Mouse (Mus musculus) embryonic fibroblast, embryonic 13.5 days (primary cell): Measurements from ENCODE around the gene Nme9. TPM values are rescaled to one million over a fixed set of nuclear protein-coding genes. Genes with fewer than 3 reads are reported as not detected.

Experiments
- H3K27ac ChIP-seq: 2 replicates; pipeline ENCODE4 v1.5.1; 2012; ENCODE audit warnings: low read length, control low read depth, inconsistent platforms; ENCODE audit not compliant: insufficient read depth
- H3K4me1 ChIP-seq: 2 replicates; pipeline ENCODE4 v1.6.1; 2011; ENCODE audit warnings: low read length; ENCODE audit not compliant: control insufficient read depth, insufficient read depth
- H3K4me3 ChIP-seq: 2 replicates; pipeline ENCODE4 v1.5.1; 2011; ENCODE audit warnings: mild to moderate bottlenecking, control low read depth, low read length; ENCODE audit not compliant: insufficient read depth
- CTCF ChIP-seq: IDR thresholded peaks from 2 replicates; pipeline ENCODE4 v1.5.1; 2011; ENCODE audit warnings: mild to moderate bottlenecking, control low read depth, low read length, moderate library complexity, borderline replicate concordance; ENCODE audit not compliant: insufficient read depth
- POLR2A ChIP-seq: IDR thresholded peaks from 2 replicates; pipeline ENCODE4 v1.6.1; 2011; ENCODE audit warnings: low read depth, mild to moderate bottlenecking, control low read depth, low read length, moderate library complexity
- polyA plus RNA-seq: library from polyadenylated mRNA; stranded (reverse); fragments of >200 nt; gene quantifications from 2 replicates; pipeline ENCODE4 v1.2.4, GENCODE M21; 2011; ENCODE audit warnings: low read depth; ENCODE audit not compliant: missing spikeins, insufficient read length

Nme9 gene
- polyA plus RNA-seq, 1 experiment = not detected

GRCm38 (mm10) chr9:99449886-99450647 lies 1.2 kb upstream of the Nme9 start:
- Histone ChIP-seq H3K4me1 (peaks cover 9% of the 10 kb centered on the region), H3K4me3 (no peak overlapping the region), H3K27ac (no peak overlapping the region)
- TF ChIP-seq POLR2A (no peak), CTCF (peak; percentile 47; the same call in 1 of the 2 replicates)

- Histone ChIP-seq H3K4me3 (no peak overlapping the region), H3K4me1 (no peaks in the 10 kb centered on the region), H3K27ac (no peak overlapping the region)
- TF ChIP-seq CTCF (no peak), POLR2A (no peak)
Measured at GRCm38 (mm10) chr9:99454211-99454610, 2.9 kb downstream of the Nme9 start.

- H3K4me1 ChIP-seq = no peaks in the 10 kb centered on the region
- no peak overlapping the region for H3K4me3 ChIP-seq
- TF ChIP-seq CTCF (peak; percentile 20; the same call in 1 of the 2 replicates), POLR2A (no peak)
Measured at GRCm38 (mm10) chr9:99458529-99459208, 7.4 kb downstream of the Nme9 start.

GRCm38 (mm10) chr9:99459730-99460129 lies 8.5 kb downstream of the Nme9 start:
- no peak for TF ChIP-seq POLR2A
- no peak for TF ChIP-seq CTCF
- no peak overlapping the region for H3K27ac ChIP-seq
- no peaks in the 10 kb centered on the region for H3K4me1 ChIP-seq
- no peak overlapping the region for H3K4me3 ChIP-seq

More at GRCm38 (mm10) chr9:99458529-99459208, 7.4 kb downstream of the Nme9 start:
- H3K27ac ChIP-seq = no peak overlapping the region

GRCm38 (mm10) chr9:99464876-99465275 lies 13.6 kb downstream of the Nme9 start:
- H3K4me1 ChIP-seq = no peaks in the 10 kb centered on the region
- TF ChIP-seq POLR2A (no peak), CTCF (no peak)
- H3K27ac ChIP-seq = no peak overlapping the region
- no peak overlapping the region for H3K4me3 ChIP-seq

- no peak for TF ChIP-seq POLR2A
- TF ChIP-seq CTCF = no peak
- Histone ChIP-seq H3K27ac (no peak overlapping the region), H3K4me3 (no peak overlapping the region)
Measured at GRCm38 (mm10) chr9:99468572-99468971, 17.3 kb downstream of the Nme9 start.

GRCm38 (mm10) chr9:99469681-99470273 lies 18.5 kb downstream of the Nme9 start:
- Histone ChIP-seq H3K4me1 (no peaks in the 10 kb centered on the region), H3K27ac (no peak overlapping the region), H3K4me3 (no peak overlapping the region)
- no peak for TF ChIP-seq POLR2A
- no peak for TF ChIP-seq CTCF

More at GRCm38 (mm10) chr9:99468572-99468971, 17.3 kb downstream of the Nme9 start:
- H3K4me1 ChIP-seq = no peaks in the 10 kb centered on the region

GRCm38 (mm10) chr9:99470347-99471092 lies 19.2 kb downstream of the Nme9 start:
- H3K27ac ChIP-seq = no peak overlapping the region
- TF ChIP-seq POLR2A (no peak), CTCF (no peak)
- no peaks in the 10 kb centered on the region for H3K4me1 ChIP-seq
- no peak overlapping the region for H3K4me3 ChIP-seq

- no peaks in the 10 kb centered on the region for H3K4me1 ChIP-seq
- TF ChIP-seq CTCF (no peak), POLR2A (no peak)
- H3K4me3 ChIP-seq = no peak overlapping the region
Measured at GRCm38 (mm10) chr9:99471334-99471733, 20.1 kb downstream of the Nme9 start.

More at GRCm38 (mm10) chr9:99471334-99471733, 20.1 kb downstream of the Nme9 start:
- no peak overlapping the region for H3K27ac ChIP-seq
